Mouse (Mus musculus) retina, postnatal 1 day (tissue): ENCODE results near the gene Stip1.
"Not testable (repeated sequence)": the region's sequence is repeated elsewhere in the genome, so short reads cannot be mapped to it uniquely, and the experiment has no call there.

Source experiments
- DNase-seq: peaks from one replicate; pipeline ENCODE4 v3.0.0-alpha.2; 2012

The Stip1 gene

GRCm38 (mm10) chr19:7013984-7014383, 25.8 kb downstream of the Stip1 start:
- DNase-seq, result no peak

- DNase-seq, result no peak
Measured at GRCm38 (mm10) chr19:7012426-7012825, 27.3 kb downstream of the Stip1 start.

GRCm38 (mm10) chr19:7006892-7007593, 32.7 kb downstream of the Stip1 start:
- DNase-seq, result no peak

DNA sequence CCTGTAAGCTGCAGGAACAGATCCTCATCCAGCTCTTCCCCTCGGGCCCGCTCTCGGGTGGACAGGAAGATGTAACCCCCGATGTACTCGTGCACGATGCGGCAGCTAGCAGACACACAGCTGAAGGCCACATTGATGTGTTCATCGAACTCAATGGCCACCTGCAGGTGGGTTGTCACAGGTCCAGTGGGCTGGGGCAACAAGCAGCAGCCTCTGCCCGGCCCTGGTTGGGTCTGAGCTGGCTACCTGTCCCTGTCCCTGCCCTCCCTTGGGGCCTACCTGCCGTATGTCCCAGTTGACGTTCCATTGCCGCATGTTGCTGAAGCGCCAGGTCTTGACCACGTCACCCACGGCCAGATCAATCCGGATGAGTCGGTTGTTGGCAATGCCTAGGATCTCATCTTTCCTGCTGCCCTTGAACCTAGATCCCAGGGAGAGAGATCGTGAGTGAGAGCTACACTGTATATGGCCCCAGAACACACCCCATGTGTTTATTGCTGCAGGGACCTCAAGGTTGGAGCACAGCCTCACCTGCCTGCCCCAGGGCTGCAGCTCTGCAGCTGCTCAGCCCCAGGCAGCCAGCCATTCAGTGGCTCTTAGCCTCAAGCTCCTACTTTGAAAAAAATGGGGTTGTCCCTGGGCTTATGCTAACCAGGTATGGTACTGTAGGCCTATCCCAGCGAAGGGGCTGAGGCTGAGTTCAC, 40.3 kb downstream of the Stip1 start:
- DNase-seq, result no peak

DNA sequence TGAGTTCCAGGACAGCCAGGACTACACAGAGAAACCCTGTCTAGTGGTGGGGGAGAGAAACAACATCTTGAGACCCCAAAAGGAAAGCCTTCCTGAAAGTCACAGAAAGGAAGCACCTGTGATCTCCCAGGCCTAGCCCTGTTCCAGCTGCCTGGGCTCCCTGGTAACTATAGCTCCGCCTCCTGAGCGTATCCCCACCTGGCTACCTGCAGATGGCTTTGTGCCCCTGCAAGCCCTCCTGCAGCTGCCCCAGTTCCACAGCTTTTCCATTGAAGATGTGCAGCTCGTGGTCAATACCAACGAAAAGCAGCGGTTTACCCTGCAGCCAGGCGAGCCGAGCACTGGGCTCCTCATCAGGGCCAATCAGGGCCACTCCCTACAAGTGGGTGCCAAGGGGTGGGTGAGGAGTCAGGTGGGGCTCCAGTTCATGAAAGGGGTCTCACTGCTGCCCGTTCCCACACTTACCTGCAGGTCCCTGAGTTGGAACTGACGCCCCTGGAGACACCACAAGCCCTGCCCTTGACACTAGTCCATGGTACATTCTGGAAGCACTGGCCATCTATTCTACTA, 42.0 kb downstream of the Stip1 start:
- no peak for DNase-seq

GRCm38 (mm10) chr19:6996006-6996405, 43.8 kb downstream of the Stip1 start, which contains the start of the genes Nudt22 and Trpt1:
Nudt22 (minus strand) TSS chr19:6996117.
Trpt1 (plus strand) TSS chr19:6996131.
- peak; percentile 95 for DNase-seq

DNA sequence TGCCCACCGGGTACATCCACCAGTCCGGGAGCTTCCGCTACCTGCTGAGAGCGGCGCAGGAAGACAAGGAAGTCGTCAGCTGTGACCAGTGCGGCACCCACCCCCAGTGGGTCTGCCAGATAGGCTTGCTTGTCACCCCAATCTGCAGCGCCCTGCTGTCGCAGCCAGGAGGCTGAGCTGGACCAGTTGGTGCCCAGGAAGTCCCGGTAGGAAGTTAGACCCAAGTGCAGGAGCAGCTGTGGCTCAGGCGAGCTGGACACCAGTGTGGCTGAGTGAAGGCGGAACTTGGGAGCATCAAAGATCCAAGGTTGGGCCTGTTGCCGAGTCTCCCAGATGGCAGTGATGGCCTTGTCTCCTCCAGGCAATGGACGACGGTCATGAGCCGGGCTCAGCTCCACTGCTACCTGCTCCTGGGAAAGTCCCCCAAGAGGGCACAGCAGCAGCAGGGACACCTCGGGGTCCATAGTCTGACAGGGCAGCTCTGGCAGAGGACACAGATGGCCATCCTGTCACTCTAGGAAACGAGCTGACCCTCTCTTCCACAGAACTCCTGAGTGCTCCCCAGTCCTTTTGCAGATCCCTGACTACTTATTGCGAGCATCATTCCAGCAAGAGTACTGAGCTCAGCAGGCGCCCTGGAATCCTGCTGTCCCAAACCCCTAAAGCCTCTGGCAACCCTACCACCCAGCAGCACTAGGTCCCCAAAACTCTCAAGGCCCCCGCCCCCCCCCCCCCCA, 44.3 kb downstream of the Stip1 start:
- no peak for DNase-seq

DNA sequence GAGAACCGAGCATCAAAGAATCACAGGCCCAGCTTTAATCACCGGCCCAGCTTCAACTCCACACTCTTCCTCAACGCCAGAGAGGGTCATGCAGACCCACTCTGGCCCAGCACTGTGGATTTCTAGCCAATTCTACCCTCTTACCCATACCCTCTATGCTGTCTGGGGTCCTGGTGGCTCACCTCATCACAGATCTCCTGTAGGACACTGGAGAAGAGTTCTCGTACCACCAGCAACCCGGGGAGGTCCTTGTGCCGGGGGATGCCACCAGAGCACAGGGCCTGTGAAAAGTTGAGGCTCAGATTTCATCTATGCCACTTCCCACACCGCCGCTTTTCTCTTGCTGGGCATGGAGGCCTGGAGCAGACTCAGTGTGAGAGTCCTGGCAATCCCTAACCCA, 45.3 kb downstream of the Stip1 start:
- DNase-seq, result no peak

GRCm38 (mm10) chr19:6994002-6994401, 45.8 kb downstream of the Stip1 start:
- DNase-seq, result no peak

DNA sequence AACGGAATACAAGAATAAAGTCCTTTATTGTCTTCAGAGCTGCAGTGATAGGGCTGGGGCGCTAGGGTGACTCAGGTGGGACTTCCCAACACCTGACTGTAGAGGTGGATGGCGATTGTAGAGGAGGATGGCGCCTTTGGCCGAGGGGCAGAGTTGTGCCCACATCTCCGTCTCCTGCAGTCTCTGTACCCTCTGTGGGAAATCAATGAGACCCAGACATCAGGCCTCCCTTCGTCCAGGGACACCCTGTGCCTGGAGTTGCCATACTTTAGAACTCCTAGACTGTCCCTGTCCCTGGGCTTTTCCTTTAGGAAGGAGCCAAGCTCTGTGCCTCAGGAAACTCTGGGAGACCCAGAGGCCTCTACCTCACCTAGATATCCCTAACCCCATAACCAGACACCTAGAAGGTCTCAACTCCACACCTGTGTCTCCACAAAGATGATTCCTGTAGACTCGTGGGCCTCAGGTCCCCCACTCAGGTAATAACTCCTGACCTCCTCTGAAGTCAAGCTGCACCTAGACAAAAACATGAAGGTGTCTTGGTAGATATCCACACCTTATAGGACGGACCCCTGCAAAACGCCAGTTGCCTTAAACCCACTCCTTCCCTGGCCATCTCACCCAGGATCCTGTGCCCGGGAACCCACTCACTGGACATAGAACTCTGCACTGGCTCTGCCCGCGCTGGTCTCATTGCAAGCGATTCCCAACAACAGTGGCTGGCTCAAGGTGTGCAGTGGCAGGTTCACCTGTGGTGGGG, 46.6 kb downstream of the Stip1 start:
- DNase-seq, result no peak

- peak; percentile 99 for DNase-seq
Measured at GRCm38 (mm10) chr19:6992011-6992858, 47.5 kb downstream of the Stip1 start, which contains the start of gene Dnajc4. Dnajc4 (minus strand) TSS chr19:6992572.

DNA sequence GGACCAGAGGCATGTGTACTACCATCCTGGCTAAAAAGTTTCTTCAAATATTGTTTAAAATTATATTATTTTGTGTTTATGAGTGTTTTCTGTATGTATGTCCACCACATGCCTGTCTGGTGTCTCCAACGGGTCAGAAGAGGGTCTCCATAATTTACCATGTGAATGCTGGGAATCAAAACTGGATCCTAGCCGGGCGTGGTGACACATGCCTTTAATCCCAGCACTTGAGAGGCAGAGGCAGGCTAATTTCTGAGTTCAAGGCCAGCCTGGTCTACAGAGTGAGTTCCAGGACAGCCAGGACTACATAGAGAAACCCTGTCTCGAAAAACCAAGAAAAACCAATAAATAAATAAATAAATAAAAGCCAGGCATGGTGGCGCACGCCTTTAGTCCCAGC, 48.6 kb downstream of the Stip1 start:
- not testable (repeated sequence) for DNase-seq

- DNase-seq, result no peak
Measured at GRCm38 (mm10) chr19:6990712-6991111, 49.1 kb downstream of the Stip1 start.

DNA sequence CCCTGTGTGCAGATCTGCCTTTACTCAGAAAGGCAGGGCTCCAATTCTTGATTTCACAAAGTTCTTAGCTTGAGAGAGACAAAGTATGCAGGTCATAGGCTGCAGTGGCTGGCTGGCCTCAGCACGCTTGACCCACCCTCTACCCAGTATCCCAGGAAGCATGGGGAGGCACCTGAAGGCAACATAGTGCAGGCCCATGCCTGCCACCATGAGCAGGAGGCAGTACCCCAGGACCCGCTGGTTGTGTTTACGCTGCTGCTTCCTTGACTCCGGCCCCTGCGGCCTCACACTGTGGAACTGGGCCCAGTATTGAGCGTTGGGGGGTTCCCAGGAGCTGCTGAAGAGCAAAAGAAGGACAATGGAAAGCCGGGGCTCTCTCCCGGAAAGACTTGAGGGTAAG, 50.5 kb downstream of the Stip1 start:
- no peak for DNase-seq

DNA sequence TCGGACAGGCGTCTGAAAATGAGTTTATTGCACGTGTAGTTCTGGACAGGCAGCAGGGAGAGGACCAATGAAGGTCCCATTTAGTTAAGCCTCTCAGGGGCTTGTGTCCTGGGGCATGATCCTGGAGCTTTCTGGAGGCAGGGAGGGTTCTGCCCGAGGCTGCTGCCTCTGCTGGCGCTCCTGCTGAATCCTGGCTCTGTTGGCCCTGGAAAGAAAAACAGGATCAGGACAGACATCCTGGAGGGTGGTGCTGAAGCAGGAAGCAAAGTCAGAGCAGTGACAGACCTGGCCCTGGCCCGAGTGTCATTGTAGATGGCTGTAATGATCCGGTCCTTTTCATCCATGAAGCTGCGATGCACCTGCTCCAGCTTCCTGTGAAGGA, 51.9 kb downstream of the Stip1 start:
- DNase-seq, result no peak

GRCm38 (mm10) chr19:6987061-6987903, 52.5 kb downstream of the Stip1 start, which contains the start of gene Vegfb:
Vegfb (minus strand) TSS chr19:6987651.
- DNase-seq, result peak; percentile 78

DNA sequence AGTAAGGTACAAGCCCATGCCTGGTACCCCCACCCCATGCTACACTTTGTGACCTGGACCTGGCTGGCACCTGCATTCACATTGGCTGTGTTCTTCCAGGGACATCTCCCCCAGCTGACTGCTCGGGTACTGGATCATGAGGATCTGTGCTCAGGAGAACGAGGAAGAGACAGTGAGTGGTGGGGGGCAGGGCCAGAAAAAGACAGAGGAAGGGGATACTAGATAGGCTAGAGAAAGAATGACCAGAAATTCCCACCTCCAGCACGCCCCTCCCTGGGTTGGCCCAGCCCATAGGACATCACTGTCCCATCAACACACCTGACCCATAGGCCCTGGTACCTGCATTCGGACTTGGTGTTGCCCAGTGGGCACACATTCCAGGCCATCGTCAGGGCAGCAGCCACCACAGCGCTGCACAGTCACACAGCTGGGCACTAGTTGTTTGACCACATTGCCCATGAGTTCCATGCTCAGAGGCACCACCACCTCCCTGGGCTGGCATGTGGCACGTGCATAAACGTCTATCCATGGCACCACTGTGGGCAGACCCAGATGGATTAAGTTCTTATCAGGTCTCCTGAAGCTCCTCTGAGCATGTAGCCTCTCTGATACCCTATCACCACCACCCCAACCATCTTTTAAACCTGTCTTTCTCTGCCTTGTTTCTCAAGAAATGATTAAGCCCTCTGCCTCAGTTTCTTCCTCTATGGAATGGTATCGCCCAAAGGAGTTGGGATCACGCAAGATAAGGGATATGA, 53.6 kb downstream of the Stip1 start:
- no peak for DNase-seq

- DNase-seq, result no peak
Measured at GRCm38 (mm10) chr19:6985300-6985699, 54.5 kb downstream of the Stip1 start.

- DNase-seq, result peak; percentile 44
Measured at GRCm38 (mm10) chr19:6983621-6984020, 56.1 kb downstream of the Stip1 start.

DNA sequence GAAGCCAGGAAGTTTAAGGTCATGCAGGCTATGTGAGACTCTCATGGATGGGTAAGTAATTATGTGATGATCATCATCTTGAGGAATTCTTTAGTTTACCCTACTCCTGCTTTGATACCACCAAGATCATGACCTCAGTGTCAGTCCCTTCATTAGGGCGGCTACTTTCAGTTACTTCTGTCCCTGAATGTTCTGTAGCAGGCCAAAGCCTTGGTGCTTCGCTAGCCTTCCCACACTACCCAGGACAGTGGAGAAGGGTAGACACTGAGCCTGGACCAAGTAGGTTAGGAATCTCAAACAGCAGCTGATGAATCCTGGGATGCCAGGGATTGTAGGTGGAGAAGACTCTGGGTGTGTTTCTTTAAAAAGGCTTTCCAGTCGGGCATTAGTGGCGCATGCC, 58.3 kb downstream of the Stip1 start:
- DNase-seq, result no peak
